ENCODE assay signal across 25 mouse cellular contexts in genomic region chr7:112658939-112659338, GRCm38 (mm10).
"Had no signal": no experiment of that assay in that cellular context is flagged by ENCODE, and none has a peak within 500 bp of the region (broad histone marks: within the 10 kb centered on the region; RNA-seq: fewer than 3 reads in every experiment).

No protein-coding gene starts in this region.

- H3K36me3 ChIP-seq: limb, embryonic 10.5 days; limb, embryonic 13.5 days; liver, embryonic 12.5 days; liver, embryonic 15.5 days; lung, embryonic 15.5 days; midbrain, embryonic 10.5 days; midbrain, embryonic 15.5 days; neural tube, embryonic 12.5 days; neural tube, embryonic 15.5 days had no signal

- H3K9me3 ChIP-seq: limb, embryonic 10.5 days; limb, embryonic 13.5 days; liver, embryonic 12.5 days; liver, embryonic 15.5 days; lung, embryonic 15.5 days; megakaryocyte, embryonic 14.5 days; midbrain, embryonic 10.5 days; midbrain, embryonic 15.5 days; neural tube, embryonic 12.5 days; neural tube, embryonic 15.5 days had no signal

- DNase-seq: kidney, postnatal 25 days; layer of hippocampus, adult 9-11 months; liver; lung, adult 18-20 months; lung, postnatal 10 days; lung, postnatal 36 days; right cerebral cortex, adult 18-20 months; right cerebral cortex, postnatal 14 days; right cerebral cortex, postnatal 4 days; thymus, adult 2 months; thymus, postnatal 14 days; thymus, postnatal 4 days had no signal

- H3K4me3 ChIP-seq: layer of hippocampus, adult 2 months; limb, embryonic 10.5 days; limb, embryonic 13.5 days; liver, embryonic 12.5 days; liver, embryonic 15.5 days; lung, embryonic 15.5 days; megakaryocyte, embryonic 14.5 days; midbrain, embryonic 10.5 days; midbrain, embryonic 15.5 days; neural tube, embryonic 12.5 days; neural tube, embryonic 15.5 days had no signal

- H3K27me3 ChIP-seq: limb, embryonic 13.5 days; liver, embryonic 12.5 days; liver, embryonic 15.5 days; lung, embryonic 15.5 days; midbrain, embryonic 15.5 days; neural tube, embryonic 12.5 days; neural tube, embryonic 15.5 days had no signal

- H3K4me2 ChIP-seq: limb, embryonic 13.5 days; liver, embryonic 12.5 days; liver, embryonic 15.5 days; lung, embryonic 15.5 days; midbrain, embryonic 15.5 days; neural tube, embryonic 12.5 days; neural tube, embryonic 15.5 days had no signal

- H3K4me1 ChIP-seq: liver, embryonic 12.5 days; liver, embryonic 15.5 days; megakaryocyte, embryonic 14.5 days; neural tube, embryonic 12.5 days had no signal

- H3K27ac ChIP-seq: kidney, postnatal 0 days; layer of hippocampus, adult 2 months; limb, embryonic 10.5 days; limb, embryonic 13.5 days; liver, embryonic 12.5 days; liver, embryonic 15.5 days; lung, embryonic 15.5 days; midbrain, embryonic 10.5 days; midbrain, embryonic 15.5 days; neural tube, embryonic 12.5 days; neural tube, embryonic 15.5 days; stomach, postnatal 0 days had no signal

- H3K9ac ChIP-seq: limb, embryonic 13.5 days; liver, embryonic 12.5 days; liver, embryonic 15.5 days; lung, embryonic 15.5 days; midbrain, embryonic 15.5 days; neural tube, embryonic 12.5 days; neural tube, embryonic 15.5 days had no signal

- ATAC-seq: liver, embryonic 12.5 days; midbrain, embryonic 15.5 days had no signal
